Mouse (Mus musculus): Measurements from ENCODE around the gene Ptger1. TPM values are rescaled to one million over a fixed set of nuclear protein-coding genes. Genes with fewer than 3 reads are reported as not detected.

The Ptger1 gene
- polyA plus RNA-seq, 2 experiments, result 0.18 to 0.19 TPM

- Histone ChIP-seq H3K4me3 (ENCODE audit: insufficient read depth in 1 of 2, low read depth in 2 of 2, low read length in 2 of 2) (no peak overlapping the region), H3K27ac (no peak overlapping the region), H3K36me3 (replicated peaks; ENCODE audit: control insufficient read depth, insufficient read depth, low read depth) (peaks cover 53% of the 10 kb centered on the region), H3K27me3 (ENCODE audit: control insufficient read depth, insufficient read depth, low read length) (no peaks in the 10 kb centered on the region), H3K9me3 (ENCODE audit: control insufficient read depth, low read length) (no peaks in the 10 kb centered on the region), H3K9ac (replicated peaks) (no peak overlapping the region), H3K4me2 (ENCODE audit: low read depth) (no peak overlapping the region), H3K4me1 (replicated peaks; ENCODE audit: control insufficient read depth in 2 of 2, insufficient read depth in 2 of 2, low read length in 1 of 2) (peaks cover 14 to 16% of the 10 kb centered on the region in 2 experiments)
- DNase-seq (ENCODE audit: low read depth in 3 of 3, low spot score in 3 of 3), result no peak
- 77% methylated on average over 2 of the region's 2 CpGs for WGBS (ENCODE audit: insufficient replicate concordance)
- TF ChIP-seq CTCF (IDR thresholded peaks at IDR 0.05; ENCODE audit: low read depth) (no peak), EP300 (IDR thresholded peaks at IDR 0.05; ENCODE audit: low read depth) (no peak)
- ATAC-seq (ENCODE audit: insufficient read depth), result no peak
Measured at GRCm38 (mm10) chr8:83719693-83720092, 53.2 kb downstream of the Ptger1 start.

GRCm38 (mm10) chr8:83721405-83722025 is 55.0 kb downstream of the Ptger1 start:
- Histone ChIP-seq H3K27ac (no peak overlapping the region), H3K4me3 (ENCODE audit: insufficient read depth in 1 of 2, low read depth in 2 of 2, low read length in 2 of 2) (no peak overlapping the region), H3K36me3 (replicated peaks; ENCODE audit: control insufficient read depth, insufficient read depth, low read depth) (peaks cover 65% of the 10 kb centered on the region), H3K4me2 (ENCODE audit: low read depth) (no peak overlapping the region), H3K9me3 (ENCODE audit: control insufficient read depth, low read length) (no peaks in the 10 kb centered on the region), H3K4me1 (replicated peaks; ENCODE audit: control insufficient read depth in 2 of 2, insufficient read depth in 2 of 2, low read length in 1 of 2) (peaks cover 10% of the 10 kb centered on the region in 2 experiments), H3K27me3 (ENCODE audit: control insufficient read depth, insufficient read depth, low read length) (no peaks in the 10 kb centered on the region), H3K9ac (replicated peaks) (no peak overlapping the region)
- DNase-seq (ENCODE audit: low read depth in 3 of 3, low spot score in 3 of 3) (no peak), ATAC-seq (ENCODE audit: insufficient read depth) (no peak)
- WGBS (ENCODE audit: insufficient replicate concordance), result 85% methylated on average over 25 of the region's 25 CpGs
- TF ChIP-seq EP300 (IDR thresholded peaks at IDR 0.05; ENCODE audit: low read depth) (no peak), CTCF (IDR thresholded peaks at IDR 0.05; ENCODE audit: low read depth) (no peak)

Other genes starting within 250 kb of the Ptger1 start
- 23.6 and 40.3 TPM in 2 replicates for gene Scoc, start 208.3 kb upstream of the Ptger1 start, polyA plus RNA-seq (2012; rRNA removed)
- gene Scoc, start 208.3 kb upstream of the Ptger1 start, polyA plus RNA-seq (2014; fragmentation: Nextera tagmentation; extraction: Ambion mirVana), result 65.5 and 72.5 TPM in 2 replicates
- gene Olfr370, start 130.9 kb upstream of the Ptger1 start, polyA plus RNA-seq (2012; rRNA removed), result not detected in 2 replicates
- gene Olfr370, start 130.9 kb upstream of the Ptger1 start, polyA plus RNA-seq (2014; fragmentation: Nextera tagmentation; extraction: Ambion mirVana), result not detected in 2 replicates
- 160 and 197 TPM in 2 replicates for gene Ndufb7, start 100.0 kb upstream of the Ptger1 start, polyA plus RNA-seq (2012; rRNA removed)
- gene Ndufb7, start 100.0 kb upstream of the Ptger1 start, polyA plus RNA-seq (2014; fragmentation: Nextera tagmentation; extraction: Ambion mirVana), result 283 and 290 TPM in 2 replicates
- gene Tecr, start 58.7 kb upstream of the Ptger1 start, polyA plus RNA-seq (2012; rRNA removed), result 176 and 217 TPM in 2 replicates
- 294 and 325 TPM in 2 replicates for gene Tecr, start 58.7 kb upstream of the Ptger1 start, polyA plus RNA-seq (2014; fragmentation: Nextera tagmentation; extraction: Ambion mirVana)
- 26.1 and 32.7 TPM in 2 replicates for gene Dnajb1, start 58.5 kb upstream of the Ptger1 start, polyA plus RNA-seq (2012; rRNA removed)
- 37.6 and 37.8 TPM in 2 replicates for gene Dnajb1, start 58.5 kb upstream of the Ptger1 start, polyA plus RNA-seq (2014; fragmentation: Nextera tagmentation; extraction: Ambion mirVana)
- 22.5 and 27.2 TPM in 2 replicates for gene Gipc1, start 14.0 kb upstream of the Ptger1 start, polyA plus RNA-seq (2012; rRNA removed)
- gene Gipc1, start 14.0 kb upstream of the Ptger1 start, polyA plus RNA-seq (2014; fragmentation: Nextera tagmentation; extraction: Ambion mirVana), result 32.5 and 34.7 TPM in 2 replicates
- 8.7 and 9.5 TPM in 2 replicates for gene Pkn1, start 32.5 kb downstream of the Ptger1 start, polyA plus RNA-seq (2012; rRNA removed)
- 6.9 TPM in 2 replicates for gene Pkn1, start 32.5 kb downstream of the Ptger1 start, polyA plus RNA-seq (2014; fragmentation: Nextera tagmentation; extraction: Ambion mirVana)
- gene Ddx39, start 48.5 kb downstream of the Ptger1 start, polyA plus RNA-seq (2012; rRNA removed), result 92.3 and 110 TPM in 2 replicates
- 191 and 199 TPM in 2 replicates for gene Ddx39, start 48.5 kb downstream of the Ptger1 start, polyA plus RNA-seq (2014; fragmentation: Nextera tagmentation; extraction: Ambion mirVana)
- gene Adgre5, start 74.6 kb downstream of the Ptger1 start, polyA plus RNA-seq (2012; rRNA removed), result 8.6 and 11.3 TPM in 2 replicates
- gene Adgre5, start 74.6 kb downstream of the Ptger1 start, polyA plus RNA-seq (2014; fragmentation: Nextera tagmentation; extraction: Ambion mirVana), result 8.7 and 8.9 TPM in 2 replicates
- gene Adgrl1, start 233.4 kb downstream of the Ptger1 start, polyA plus RNA-seq (2012; rRNA removed), result 4.5 and 6.1 TPM in 2 replicates
- gene Adgrl1, start 233.4 kb downstream of the Ptger1 start, polyA plus RNA-seq (2014; fragmentation: Nextera tagmentation; extraction: Ambion mirVana), result 1.2 and 1.7 TPM in 2 replicates